Comparison of ENCODE assay signal across 9 mouse cellular contexts in the genomic region with DNA sequence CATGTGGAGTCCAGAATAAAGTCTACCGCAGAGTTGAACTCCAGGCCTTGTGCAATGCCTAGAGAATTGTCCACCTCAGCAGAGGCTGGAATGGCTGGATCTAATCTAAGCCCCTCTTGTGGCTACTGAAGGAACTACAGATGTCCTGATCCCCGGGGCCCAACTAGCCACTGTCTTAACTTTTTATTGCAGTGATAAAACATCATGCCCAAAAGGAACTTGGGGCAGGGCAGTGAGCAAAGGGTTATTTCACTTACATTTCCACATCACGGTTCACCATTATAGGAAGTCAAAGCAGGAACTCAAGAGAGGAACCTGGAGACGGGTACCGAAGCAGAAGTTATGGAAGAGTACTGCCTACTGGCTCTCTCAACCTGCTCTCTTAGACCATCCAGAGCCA. TPM values are rescaled to one million over a fixed set of nuclear protein-coding genes. Genes with fewer than 3 reads are reported as not detected.
DNase-seq lines count a peak whose midpoint lies in the region; ATAC-seq lines count a peak whose summit lies in the region.
"Had no signal": no experiment of that assay in that cellular context is flagged by ENCODE, and none has a peak within 500 bp of the region (broad histone marks: within the 10 kb centered on the region; RNA-seq: fewer than 3 reads in every experiment).

No protein-coding gene starts in this region.

- peak; percentile 23 for DNase-seq in kidney, postnatal 10 days
- no peak for DNase-seq in kidney, adult 18-20 months
- DNase-seq in NIH3T3 (ENCODE audit: low read depth), result peak; percentile 52
- no peak for DNase-seq in frontal cortex, postnatal 14 days (ENCODE audit: low spot score in 2 of 2)
- DNase-seq in ovary, postnatal 36 days (ENCODE audit: low spot score), result no peak

- no peaks in the 10 kb centered on the region for H3K4me1 ChIP-seq in midbrain, embryonic 13.5 days (replicated peaks)
- H3K4me1 ChIP-seq: hindbrain, embryonic 15.5 days had no signal

- H3K4me3 ChIP-seq in midbrain, embryonic 13.5 days (replicated peaks), result no peak overlapping the region
- H3K4me3 ChIP-seq: hindbrain, embryonic 15.5 days had no signal

- ATAC-seq in erythroblast, adult 5-6 weeks (replicated peaks; ENCODE audit: low FRiP score, poor library complexity, severe bottlenecking), result peak; percentile 84; the same call in 1 of the 2 replicates
- ATAC-seq in megakaryocyte, adult 5-6 weeks (ENCODE audit: poor library complexity, severe bottlenecking), result peak; percentile 95
- ATAC-seq in midbrain, embryonic 13.5 days, result no peak

- H3K27me3 ChIP-seq in midbrain, embryonic 13.5 days, result no peaks in the 10 kb centered on the region
- H3K27me3 ChIP-seq: hindbrain, embryonic 15.5 days had no signal

- H3K36me3 ChIP-seq in midbrain, embryonic 13.5 days, result no peaks in the 10 kb centered on the region
- H3K36me3 ChIP-seq: hindbrain, embryonic 15.5 days had no signal

- H3K4me2 ChIP-seq in midbrain, embryonic 13.5 days (replicated peaks), result no peak overlapping the region
- H3K4me2 ChIP-seq: hindbrain, embryonic 15.5 days had no signal

- 82% methylated on average over 5 of the region's 5 CpGs for WGBS in midbrain, embryonic 13.5 days

- no peak overlapping the region for H3K9ac ChIP-seq in midbrain, embryonic 13.5 days (replicated peaks)
- H3K9ac ChIP-seq: hindbrain, embryonic 15.5 days had no signal

- no peaks in the 10 kb centered on the region for H3K9me3 ChIP-seq in midbrain, embryonic 13.5 days
- H3K9me3 ChIP-seq: hindbrain, embryonic 15.5 days had no signal

- H3K27ac ChIP-seq in midbrain, embryonic 13.5 days, result no peak overlapping the region
- H3K27ac ChIP-seq: hindbrain, embryonic 15.5 days had no signal

RNA-seq across cellular contexts. Expression of gene B3gntl1, which starts 7.8 kb away (rescaled TPM):
- total RNA-seq in erythroblast, adult 5-6 weeks (2015; ENCODE audit: low replicate concordance), result 0.63 and 0.77 TPM in 2 replicates
- total RNA-seq in erythroblast, adult 5-6 weeks (2017; ENCODE audit: low replicate concordance), result 0.84 and 1.9 TPM in 2 replicates
- total RNA-seq in megakaryocyte, adult 5-6 weeks (2015), result 3.6 and 5.8 TPM in 2 replicates
- 5.2 and 7.8 TPM in 2 replicates for total RNA-seq in megakaryocyte, adult 5-6 weeks (2017)
- 6.2 and 7.0 TPM in 2 replicates for polyA plus RNA-seq in midbrain, embryonic 13.5 days (2015; fragmentation: Nextera tagmentation; extraction: Ambion mirVana)

RNA-seq across cellular contexts. Expression of gene Metrnl, which starts 20.6 kb away (rescaled TPM):
- total RNA-seq in erythroblast, adult 5-6 weeks (2015; ENCODE audit: low replicate concordance), result 2.3 and 10.9 TPM in 2 replicates
- total RNA-seq in erythroblast, adult 5-6 weeks (2017; ENCODE audit: low replicate concordance), result 2.3 and 4.2 TPM in 2 replicates
- 32.9 and 40.5 TPM in 2 replicates for total RNA-seq in megakaryocyte, adult 5-6 weeks (2015)
- total RNA-seq in megakaryocyte, adult 5-6 weeks (2017), result 16.4 and 20.6 TPM in 2 replicates
- 4.9 and 9.8 TPM in 2 replicates for polyA plus RNA-seq in midbrain, embryonic 13.5 days (2015; fragmentation: Nextera tagmentation; extraction: Ambion mirVana)

Comparison
In these comparisons a context has a peak if more than half of its experiments do, and no peak if none do; other contexts are left out.
1. DNase-seq: peak in kidney, postnatal 10 days (single experiment) and NIH3T3 (single experiment); none in kidney, adult 18-20 months (single experiment), frontal cortex, postnatal 14 days (0 of 2) and ovary, postnatal 36 days (single experiment).